Mouse (Mus musculus) spleen, postnatal 10 days (tissue): ENCODE results near the gene Rad23b.
A peak's percentile ranks its signal among the peaks of the same experiment; 100 is the strongest.
"Not testable (repeated sequence)": the region's sequence is repeated elsewhere in the genome, so short reads cannot be mapped to it uniquely, and the experiment has no call there.

Experiments
- DNase-seq, 2 experiments: peaks; one replicate each; pipeline ENCODE4 v3.0.0; 2021 to 2022; ENCODE audit warnings: low spot score in 2 of 2

Rad23b gene

DNA sequence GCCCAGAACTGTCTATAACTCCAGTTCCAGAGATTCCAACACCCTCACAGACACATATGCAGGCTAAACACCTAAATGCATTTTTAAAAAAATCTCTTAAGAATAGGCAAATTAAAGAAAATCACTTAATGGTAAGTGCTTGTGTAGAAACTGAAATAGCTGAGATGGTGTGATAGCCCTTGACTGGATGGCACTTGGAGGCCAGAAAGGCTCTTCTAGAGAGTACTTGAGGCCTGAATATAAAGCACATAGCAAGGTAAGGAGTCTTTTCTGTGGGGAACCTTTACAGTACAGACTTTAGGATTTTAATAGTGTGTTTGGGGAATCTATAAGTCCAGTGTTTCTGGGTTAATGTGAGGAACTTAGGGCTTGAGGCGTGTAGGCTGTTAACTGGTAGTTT is 4.2 kb downstream of the Rad23b start:
- DNase-seq: no peak

DNA sequence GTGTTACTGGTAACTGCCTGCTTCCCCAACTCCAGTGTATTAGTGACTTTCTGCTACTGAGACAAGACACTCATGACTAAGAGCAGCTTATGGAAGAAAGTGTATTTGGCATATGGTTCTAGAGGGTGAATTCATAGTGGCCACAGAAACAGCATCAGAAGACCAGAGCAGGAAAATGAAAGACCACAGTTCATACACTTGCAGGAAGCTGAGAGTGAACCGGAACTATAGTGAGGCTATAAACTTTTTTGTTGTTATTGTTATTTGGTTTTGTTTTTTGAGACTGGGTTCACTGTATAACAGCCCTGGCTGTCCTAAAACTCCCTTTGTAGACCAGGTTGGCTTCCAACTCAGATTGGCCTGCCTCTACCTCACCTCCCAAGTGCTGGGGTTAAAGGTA is 6.0 kb downstream of the Rad23b start:
- no peak for DNase-seq

DNA sequence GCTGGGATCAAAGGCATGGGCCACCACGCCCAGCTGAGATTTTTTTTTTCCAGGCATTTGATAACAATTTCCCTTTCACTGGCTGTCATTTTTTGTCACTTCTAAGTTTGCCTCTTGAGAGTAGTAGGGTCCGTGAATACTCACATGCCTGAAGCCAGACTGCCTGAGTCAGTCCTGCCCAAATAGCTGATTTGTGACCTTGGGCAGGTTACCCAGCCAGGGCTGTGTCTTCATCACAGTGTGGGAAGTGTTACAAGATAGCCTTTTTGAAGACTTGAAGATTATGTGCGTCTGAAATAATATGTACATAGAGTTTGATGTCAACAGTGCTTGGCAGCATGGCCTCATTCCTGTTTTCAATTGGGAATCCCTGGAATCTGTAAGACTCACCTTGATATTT is 6.9 kb downstream of the Rad23b start:
- DNase-seq: no peak

DNA sequence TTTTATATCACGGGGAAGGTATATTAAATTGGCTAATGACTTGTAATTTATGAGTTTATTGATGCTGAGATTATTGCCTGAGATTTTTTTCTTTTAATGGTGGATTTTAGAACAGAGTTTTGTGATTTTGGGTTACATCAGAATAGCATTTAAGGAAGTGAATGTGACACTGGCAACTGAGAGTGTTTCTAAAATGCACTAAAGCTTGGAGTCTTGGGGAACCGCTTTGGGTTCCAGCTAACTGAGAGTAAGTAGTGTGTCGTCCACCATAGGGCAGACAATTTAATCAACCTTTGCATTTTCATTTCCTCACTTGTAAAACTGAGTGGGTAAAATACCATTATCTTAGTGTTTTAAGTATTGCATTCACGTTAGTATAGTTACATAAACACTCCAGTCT is 14.0 kb downstream of the Rad23b start:
- DNase-seq: no peak

DNA sequence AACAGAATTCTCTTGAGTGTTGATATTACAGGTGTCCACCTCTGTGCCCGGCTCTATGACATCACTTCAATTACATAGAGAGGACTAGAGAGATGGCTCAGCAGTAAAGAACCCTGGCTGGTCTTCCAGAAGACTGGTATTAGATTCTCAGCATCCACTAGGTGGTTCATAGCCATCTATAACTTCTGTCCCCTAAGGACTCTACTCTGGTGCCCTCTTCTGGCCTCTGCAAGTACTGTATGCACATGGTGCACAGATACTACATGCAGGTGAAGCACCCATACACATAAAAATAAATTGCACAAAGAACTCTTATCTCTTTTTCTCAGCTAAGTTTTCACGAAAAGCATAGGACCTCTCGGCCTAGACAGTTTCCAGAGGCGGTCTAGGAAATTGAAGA is 14.5 kb downstream of the Rad23b start:
- peak in 1 of 2 experiments; percentile 70 for DNase-seq

DNA sequence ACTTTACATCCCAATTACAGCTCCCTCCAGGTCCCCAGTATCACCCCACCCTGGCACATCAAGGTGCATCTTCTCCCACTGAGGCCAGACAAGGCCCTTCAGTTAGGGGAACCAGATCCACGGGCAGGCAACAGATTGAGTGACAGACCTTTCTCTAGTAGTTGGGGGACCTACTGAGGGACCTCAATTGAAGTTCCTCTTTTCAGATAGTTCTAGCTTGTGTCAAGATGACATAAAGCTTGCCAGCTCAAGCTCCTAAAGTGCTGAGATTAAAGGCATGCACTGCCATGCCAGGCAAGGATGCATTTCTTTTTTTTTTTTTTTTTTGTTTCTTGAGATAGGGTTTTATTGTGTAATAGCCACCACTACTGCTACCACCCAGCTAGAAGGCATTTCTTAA is 16.2 kb downstream of the Rad23b start:
- DNase-seq: no peak

DNA sequence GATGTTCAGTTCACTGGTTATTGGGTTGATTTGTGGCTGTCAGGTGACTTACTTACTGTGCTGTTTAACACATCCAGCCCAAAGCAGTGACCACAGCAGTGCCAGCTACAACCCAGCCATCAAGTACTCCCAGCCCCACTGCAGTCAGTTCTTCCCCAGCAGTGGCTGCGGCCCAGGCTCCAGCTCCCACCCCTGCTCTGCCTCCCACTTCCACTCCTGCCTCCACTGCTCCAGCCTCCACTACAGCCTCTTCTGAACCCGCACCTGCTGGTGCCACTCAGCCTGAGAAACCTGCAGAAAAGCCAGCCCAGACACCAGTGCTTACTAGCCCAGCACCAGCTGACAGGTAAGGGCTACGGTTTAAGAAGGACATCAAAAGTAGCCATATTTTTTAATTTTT is 20.3 kb downstream of the Rad23b start:
- no peak for DNase-seq

DNA sequence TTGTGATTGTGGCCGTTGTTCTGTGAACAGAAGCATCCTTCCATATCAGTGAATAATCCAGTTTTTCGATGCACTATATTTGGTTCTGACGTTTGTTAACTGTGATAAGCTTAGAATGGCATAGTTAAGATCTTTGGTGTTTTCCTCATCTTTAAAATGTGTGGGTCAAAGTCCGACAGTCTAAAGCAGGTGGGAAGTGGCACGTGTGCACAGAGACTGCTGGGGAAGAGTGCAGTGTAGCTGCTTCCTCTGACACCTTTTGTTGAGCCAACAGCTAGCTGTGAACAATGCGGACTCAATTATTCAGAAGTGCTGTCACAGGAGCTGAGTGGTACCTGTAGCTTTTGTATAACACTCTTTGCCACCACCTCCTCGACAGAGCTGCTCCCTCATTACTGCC is 21.5 kb downstream of the Rad23b start:
- DNase-seq: no peak

DNA sequence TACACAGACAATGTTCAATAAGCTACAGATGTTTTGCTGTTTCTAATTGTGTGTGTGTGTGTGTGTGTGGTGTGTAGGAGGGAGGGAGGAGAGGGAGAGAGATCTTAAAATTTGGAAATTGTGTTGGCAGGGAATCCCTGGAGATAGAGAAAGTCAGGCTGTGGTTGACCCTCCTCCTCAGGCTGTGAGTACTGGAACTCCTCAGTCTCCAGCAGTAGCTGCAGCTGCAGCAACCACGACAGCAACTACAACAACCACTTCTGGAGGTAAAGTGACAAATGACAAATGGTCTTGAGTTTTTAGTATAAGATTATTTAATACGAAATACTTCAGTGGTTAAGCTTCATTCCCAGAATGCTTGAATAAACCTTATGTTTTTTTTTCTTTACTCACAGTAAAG is 32.5 kb downstream of the Rad23b start:
- DNase-seq: no peak

DNA sequence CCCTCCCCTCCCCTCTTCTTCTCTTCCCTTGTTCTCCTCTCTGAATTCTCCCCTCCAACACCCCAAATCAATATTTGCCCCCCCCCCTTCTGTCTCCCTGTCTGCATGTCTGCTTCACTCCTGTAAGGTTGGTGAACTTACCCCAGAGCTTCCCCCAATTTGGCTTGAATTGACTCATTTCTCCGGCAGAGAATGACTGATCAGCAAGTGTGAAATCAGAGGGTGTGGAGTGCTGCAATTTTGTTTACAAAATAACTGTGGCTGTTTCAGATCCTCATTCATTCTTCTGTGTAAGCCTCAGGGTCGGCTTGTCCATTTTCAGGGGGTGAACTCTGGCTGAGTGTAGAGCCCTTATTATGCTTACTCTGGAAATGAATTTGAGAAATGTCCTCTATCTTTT is 36.9 kb downstream of the Rad23b start:
- DNase-seq: no peak

DNA sequence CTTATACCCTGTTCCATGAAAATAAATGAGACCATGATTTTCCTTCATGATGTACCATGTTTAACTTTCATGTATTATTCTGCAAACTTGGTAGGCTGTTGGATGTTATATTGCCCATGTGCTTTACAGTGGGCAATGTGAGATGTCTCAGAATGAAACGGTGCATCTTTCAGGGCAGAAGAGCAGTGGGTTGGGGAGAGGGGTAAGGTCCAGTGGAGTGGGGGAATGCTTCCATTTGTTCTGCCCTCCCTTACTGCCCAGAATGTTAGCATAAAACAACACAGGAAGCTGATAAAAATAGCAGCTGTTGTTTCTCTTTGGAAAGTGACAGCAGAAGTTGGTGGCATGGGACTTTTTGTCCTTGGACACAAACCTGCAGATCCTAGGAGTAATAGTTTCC is 41.6 kb downstream of the Rad23b start:
- no peak for DNase-seq

DNA sequence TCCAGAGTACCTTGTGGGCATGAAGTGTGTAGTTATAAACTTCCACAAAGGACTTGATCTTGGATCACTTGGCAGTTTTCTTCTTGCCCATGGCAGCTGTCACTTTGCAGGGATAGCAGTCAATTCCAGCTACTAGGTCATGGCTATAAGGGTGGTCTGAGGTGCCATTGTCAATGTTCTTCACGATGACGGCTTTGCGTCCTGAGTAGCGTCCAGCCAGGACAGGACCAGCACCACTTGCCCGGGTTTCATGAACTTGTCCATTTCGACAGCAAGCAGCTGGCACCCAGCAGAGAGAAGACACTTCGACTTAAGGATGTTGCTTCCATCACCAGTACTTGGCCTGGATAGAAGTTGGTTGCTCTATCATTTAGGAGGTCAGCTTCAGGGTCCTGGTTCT is 42.6 kb downstream of the Rad23b start:
- DNase-seq: no peak

DNA sequence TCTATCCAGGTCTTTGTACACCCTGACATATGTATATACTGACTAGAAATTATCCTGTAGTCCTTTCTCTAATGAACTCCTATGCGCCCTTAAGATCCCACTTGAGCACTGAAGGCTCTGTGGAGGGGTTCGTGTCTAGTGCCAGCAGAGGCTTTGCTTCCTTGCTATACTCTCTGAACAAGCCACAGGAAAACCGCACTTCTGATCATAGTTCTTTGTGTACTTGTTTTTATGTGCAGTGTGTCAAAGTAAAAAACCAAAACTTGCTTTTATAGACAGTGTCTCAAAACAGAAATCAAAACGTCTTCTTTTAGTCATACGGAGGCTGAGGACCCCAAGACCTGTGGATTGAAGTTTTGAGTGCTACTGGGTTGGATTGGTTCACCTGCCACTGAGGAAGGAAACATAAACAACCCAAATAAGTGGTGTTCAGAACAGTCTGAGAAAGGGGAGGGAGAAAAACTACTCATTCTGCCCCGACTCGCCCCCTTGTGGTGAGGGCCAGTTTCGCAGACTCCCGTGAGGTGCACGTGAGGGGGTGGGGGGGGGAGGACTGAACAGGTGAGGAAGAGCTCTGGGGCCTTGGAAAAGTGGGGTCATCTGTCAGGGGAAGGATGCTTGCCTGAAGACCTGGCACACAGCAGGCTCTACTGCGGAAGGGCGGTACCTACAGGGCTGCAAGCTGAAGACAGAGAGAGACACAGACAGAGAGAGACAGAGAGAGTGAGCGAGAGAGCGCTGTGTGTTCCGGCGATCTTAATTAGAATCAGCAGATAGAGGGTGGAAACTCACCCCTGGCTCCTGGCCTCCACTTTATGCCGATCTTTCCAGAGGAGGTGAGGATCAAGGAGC is 48.3 kb downstream of the Rad23b start:
- peak in 1 of 2 experiments; percentile 61 for DNase-seq

DNA sequence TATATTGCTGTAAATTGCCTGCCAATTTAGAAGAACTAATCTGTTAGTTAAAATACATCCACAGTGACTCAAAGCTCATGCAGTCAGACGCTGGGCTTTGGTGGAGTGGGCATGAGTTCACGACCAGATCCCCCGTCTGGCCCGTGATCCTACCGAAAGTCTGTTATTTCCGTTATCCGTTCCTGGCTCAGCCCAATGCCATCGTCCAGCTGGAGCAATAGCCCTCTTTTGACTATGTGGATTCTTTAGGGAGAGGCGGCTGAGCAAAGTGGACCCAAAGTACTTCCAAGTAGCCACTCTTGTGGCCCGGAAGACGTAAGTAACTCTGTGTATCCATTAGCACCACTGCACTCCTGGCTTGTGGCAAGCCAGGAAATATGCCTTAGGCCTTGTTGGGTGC is 49.1 kb downstream of the Rad23b start:
- DNase-seq: no peak

DNA sequence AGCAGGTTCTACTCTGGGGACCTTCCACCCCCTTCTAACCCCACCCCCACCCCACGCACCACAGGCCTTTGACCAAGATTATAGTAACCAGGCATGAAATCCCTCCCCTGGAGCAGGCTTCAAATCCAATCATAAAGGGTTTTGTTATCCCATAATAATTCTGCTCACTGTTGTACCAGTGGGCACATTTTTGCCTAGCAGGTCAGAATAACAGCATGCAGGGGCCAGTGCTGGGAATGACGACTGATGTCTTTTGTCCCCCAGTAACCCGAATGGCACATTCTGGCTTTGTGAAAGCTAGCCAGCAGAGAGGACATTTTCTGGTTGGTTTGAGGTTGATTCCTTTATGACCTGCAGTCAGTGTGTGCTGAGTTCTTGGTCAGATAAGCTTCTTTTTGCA is 55.5 kb downstream of the Rad23b start:
- DNase-seq: no peak

DNA sequence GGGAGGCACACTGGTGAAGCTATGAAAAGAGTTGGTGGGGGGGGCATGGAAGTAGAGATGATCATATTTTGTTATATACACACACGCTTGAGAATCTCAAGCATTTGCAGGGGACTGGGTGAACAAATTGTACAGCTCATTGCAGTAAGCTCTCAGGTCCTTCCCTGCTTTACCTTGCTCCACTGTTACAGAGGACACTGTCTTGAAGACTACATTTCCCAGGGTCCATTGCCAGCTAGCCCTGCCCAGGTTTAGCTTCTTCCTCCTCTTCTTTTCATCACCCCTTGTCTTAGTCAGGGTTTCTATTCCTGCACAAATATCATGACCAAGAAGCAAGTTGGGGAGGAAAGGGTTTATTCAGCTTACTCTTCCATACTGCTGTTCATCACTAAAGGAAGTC is 56.7 kb downstream of the Rad23b start:
- no peak for DNase-seq

DNA sequence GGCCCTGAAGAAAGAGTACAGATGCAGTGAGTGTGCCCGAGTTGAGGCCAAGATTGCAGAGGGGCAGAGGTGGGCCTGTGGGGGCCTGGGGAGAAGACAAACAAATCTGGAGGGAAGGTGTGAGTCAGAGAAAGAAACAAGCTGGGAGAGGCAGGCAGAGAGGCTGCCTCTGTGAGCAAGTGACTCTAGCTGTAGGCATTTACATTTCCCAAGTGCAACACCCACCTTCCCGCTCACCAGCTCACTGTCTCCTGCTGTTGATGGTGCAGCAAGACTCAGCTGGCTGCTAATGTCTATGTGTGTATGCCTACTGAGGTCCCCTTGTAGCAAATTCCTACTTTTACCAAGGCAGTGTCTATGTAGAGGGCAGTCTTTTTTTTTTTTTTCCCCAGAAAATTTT is 58.2 kb downstream of the Rad23b start:
- no peak for DNase-seq

DNA sequence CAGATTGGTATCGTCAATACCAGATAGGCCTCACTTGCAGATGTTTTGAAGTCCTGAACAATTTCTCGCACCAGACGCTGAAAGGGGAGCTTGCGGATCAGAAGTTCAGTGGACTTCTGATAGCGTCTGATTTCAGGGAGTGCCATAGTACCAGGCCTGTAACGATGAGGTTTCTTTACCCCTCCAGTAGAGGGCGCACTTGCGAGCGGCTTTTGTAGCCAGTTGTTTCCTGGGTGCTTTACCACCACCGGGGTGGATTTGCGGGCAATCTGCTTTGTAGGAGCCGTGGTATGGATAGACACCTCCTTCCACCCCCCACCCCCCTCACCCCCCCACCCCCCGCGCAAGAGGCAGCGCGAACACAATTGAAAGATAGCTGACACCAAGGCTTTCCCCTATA is 59.2 kb downstream of the Rad23b start:
- DNase-seq: peak in 1 of 2 experiments; percentile 34

DNA sequence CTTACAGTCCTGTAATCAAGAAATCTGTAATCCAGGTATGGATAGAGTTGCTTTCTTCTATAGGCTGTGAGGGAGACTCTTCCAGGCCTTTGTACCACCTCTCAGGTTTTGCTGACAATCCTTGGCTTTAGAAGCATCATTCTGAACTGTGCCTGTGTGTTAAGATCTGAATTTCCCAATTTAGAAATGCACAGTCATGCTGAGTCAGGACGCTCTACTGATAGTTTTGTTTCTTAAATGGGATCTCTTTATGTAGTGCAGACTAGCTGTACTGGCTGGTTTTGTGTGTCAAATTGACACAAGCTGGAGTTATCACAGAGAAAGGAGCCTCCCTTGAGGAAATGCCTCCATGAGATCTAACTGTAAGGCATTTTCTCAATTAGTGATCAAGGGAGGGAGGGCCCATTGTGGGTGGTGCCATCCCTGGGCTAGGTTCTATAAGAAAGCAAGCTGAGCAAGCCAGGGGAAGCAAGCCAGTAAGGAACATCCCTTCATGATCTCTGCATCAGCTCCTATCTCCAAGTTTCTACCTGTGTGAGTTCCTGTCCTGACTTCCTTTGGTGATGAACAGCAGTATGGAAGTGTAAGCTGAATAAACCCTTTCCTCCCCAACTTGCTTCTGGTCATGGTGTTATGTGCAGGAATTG is 59.9 kb downstream of the Rad23b start:
- not testable (repeated sequence) for DNase-seq

DNA sequence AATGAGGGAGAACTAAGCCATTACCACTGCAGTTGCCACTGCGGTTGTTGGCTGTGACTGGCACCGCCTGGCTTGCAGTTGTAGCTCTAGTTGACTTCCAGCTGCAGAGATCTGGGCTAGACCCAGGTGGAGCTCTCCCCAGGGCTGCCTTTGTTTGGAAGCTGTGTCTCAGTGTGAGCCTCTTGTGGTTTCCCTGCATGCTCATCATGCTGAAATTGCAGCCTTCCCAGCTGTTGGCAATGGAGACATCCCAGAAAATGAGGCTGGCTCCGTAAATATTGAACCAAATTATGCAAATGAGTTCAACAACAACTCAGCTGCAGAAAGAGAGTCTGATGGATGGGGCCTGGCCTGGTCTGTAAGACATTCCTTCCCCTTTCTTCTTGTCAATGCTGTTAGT is 66.0 kb downstream of the Rad23b start:
- no peak for DNase-seq

DNA sequence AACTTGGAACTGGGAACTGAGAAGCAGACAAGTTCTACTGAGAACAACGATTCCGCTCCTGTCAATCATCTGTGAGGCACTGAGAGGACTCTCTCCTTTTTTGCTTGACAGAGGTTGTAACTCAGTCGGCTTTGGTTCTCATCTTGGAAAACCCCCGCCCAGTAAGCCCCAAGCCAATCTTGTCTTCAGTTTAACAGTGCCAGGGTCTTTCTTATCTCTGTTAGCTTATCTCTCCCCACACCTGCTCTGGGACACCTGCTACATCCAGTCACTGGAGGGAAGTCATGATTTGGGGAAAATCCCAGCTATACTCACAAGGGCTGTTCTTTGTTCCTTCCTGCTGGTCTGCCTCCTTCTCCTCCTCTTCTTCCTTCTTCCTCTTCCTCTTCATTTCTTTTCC is 76.4 kb downstream of the Rad23b start:
- DNase-seq: no peak
